Mouse (Mus musculus): Measurements from ENCODE around the gene Atoh8.

Gene Atoh8

DNA sequence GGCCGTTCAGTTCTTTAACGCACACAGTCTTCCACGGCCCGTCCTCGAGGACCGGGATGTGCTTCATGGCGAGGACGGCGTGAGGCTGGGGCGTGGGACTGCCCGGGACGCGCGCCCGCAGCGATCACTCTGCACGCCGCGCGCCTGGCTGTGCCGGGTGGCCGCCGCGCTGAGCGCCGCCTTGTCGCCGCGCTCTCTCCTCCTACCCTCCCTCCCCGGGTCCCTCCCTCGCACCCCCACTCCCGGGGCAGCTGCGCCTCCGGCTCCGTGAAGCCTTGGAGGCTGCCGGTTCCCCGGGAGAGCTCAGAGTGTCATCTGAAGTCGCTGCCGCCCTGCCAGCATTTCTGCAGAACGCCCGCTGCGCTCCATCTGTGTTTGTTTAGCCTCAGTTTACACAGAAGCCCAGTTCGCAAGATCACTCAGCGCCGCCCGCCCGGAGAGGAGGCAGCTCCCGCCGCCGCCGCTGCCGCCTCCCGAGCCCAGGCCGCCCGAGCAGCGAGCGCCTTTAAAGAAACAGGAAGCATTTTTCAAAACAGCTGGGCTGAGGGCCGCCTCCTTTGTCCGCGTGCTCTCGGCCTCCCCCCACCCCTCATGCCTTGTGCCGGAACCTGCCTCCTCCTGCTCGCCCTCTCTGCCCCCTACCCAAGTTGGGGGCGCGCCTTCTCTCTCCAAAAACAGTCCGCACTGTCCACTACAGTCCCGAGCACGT, at the start of gene Atoh8:
Gene Atoh8 (minus strand): TSS at position 480 of the 709 bp plus-strand sequence.
- DNase-seq (ENCODE audit: extremely low spot score, low read depth, low spot score), result no peak

DNA sequence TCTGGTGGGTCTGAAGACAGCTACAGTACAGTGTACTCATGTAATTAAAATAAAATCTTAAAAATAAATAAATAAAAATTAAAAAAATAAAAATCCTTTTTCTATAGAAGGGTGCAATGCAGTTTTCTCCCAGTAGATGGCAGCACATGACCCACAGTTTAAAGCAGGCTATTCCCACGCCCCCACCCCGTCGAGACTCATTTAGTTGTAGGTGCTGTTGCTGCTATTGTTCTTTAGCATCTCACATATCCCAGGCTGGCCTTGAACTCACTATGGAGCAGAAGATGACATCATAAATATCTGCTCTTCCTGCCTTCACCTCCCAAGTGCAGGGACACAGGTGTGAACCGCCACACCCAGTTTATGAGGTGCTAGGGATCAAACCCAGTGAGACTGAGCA, 48.5 kb upstream of the Atoh8 start:
- no peak for DNase-seq (ENCODE audit: extremely low spot score, low read depth, low spot score)

GRCm38 (mm10) chr6:72280410-72280998, 45.1 kb upstream of the Atoh8 start:
- DNase-seq (ENCODE audit: extremely low spot score, low read depth, low spot score), result no peak

DNA sequence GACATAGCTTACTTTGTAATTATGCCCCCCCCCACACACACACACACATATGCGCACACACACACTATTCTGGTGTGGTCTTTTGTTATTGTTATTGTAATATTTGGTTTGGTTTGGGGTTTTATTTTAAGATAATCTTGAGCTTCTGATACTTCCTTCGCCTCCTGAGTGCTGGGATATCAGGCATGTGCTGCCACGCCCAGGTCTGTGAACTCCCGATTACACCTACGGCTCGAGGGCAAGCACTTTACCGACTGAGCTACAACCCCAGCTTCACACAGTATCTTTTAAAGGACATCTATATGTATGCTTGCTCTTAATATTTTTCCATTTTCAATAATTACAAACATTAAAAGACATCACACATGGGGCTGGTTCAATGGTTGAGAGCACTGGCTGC, 44.1 kb upstream of the Atoh8 start:
- DNase-seq (ENCODE audit: extremely low spot score, low read depth, low spot score), result no peak

- no peak for DNase-seq (ENCODE audit: extremely low spot score, low read depth, low spot score)
Measured at GRCm38 (mm10) chr6:72278835-72279234, 43.5 kb upstream of the Atoh8 start.

DNA sequence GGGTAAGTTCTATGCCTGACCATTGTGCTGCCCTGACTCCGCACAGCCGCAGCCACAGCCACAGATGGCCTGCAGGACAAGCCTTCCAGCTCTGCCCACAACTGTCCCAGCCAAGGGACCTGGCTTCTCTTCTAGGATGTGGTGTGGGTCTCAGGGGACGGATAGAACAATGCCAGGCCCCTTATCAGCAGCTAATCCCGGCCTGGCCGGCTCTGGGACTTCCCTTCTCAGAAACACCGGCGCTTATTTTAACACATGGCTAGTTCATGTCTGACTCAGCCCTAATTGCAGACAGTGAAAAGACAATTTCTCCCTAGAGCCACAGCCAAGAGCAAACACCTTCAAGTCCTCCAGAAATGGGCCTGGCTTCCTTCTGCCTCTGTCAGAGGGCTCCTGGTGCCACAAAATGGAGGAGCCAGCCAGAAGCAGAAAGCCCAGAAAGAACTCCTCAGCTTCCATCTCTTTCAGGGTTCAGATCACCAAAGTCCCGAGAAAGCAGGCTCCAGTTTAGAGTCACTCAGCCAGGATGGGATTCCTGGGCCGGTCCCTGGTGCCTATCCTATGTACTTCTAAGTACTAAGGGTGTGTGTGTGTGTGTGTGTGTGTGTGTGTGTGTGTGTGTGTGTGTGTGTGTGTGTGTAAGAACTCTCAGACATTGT, 42.3 kb upstream of the Atoh8 start:
- no peak for DNase-seq (ENCODE audit: extremely low spot score, low read depth, low spot score)

- DNase-seq (ENCODE audit: extremely low spot score, low read depth, low spot score), result no peak
Measured at GRCm38 (mm10) chr6:72276972-72277441, 41.6 kb upstream of the Atoh8 start.

- no peak for DNase-seq (ENCODE audit: extremely low spot score, low read depth, low spot score)
Measured at GRCm38 (mm10) chr6:72276141-72276540, 40.8 kb upstream of the Atoh8 start.

- no peak for DNase-seq (ENCODE audit: extremely low spot score, low read depth, low spot score)
Measured at GRCm38 (mm10) chr6:72275527-72275926, 40.1 kb upstream of the Atoh8 start.

DNA sequence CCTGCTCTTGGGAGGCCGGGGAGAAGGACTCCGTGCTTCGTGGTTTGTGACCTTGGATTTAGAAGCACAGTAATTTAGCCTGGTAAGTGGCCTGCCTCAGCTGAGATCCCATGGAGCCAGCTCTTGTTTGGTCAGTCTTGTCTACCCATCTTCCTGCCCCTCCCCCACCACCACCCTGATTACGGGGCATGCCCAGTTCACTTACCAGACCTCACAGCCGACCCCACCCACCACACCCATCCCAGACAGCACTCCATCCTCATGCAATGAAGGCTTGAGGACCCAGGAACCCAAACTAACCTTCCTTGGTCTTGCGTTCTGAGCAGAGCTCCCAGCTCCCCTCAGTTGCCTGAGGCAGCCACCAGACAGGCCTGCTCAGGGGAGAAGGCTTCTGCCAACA, 37.8 kb upstream of the Atoh8 start:
- no peak for DNase-seq (ENCODE audit: extremely low spot score, low read depth, low spot score)

GRCm38 (mm10) chr6:72272161-72272696, 36.9 kb upstream of the Atoh8 start:
- no peak for DNase-seq (ENCODE audit: extremely low spot score, low read depth, low spot score)

DNA sequence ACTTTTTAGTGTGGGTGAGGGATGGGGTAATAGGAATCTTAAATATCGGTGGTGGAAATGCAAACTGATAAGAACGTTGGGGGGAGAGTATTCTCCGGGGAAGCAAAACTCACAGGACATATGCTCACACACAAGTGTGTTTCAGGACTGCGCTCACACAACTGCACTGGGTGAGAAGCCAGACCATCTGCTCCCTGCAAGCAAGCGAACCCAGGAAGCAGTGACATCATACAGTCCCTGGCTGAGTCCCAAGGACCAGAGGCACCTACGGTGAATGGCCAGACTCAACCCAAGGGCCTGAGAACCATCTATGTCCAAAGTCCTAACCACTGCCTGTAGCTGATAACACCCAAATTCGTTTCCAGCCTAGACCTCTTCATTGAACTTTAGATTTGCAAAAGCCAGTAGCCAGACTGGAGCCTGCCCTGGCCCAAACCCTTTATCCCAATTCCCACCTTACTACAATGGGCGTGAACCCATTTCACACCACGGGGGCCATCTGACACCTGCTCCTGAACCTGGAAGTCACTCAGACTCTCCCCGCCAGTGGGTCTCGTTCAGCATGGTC, 35.7 kb upstream of the Atoh8 start:
- no peak for DNase-seq (ENCODE audit: extremely low spot score, low read depth, low spot score)

GRCm38 (mm10) chr6:72270258-72270657, 34.9 kb upstream of the Atoh8 start:
- no peak for DNase-seq (ENCODE audit: extremely low spot score, low read depth, low spot score)

GRCm38 (mm10) chr6:72268149-72268847, 32.9 kb upstream of the Atoh8 start:
- no peak for DNase-seq (ENCODE audit: extremely low spot score, low read depth, low spot score)

- no peak for DNase-seq (ENCODE audit: extremely low spot score, low read depth, low spot score)
Measured at GRCm38 (mm10) chr6:72265664-72266063, 30.3 kb upstream of the Atoh8 start.

GRCm38 (mm10) chr6:72263679-72264265, 28.4 kb upstream of the Atoh8 start:
- no peak for DNase-seq (ENCODE audit: extremely low spot score, low read depth, low spot score)

- no peak for DNase-seq (ENCODE audit: extremely low spot score, low read depth, low spot score)
Measured at GRCm38 (mm10) chr6:72261683-72262320, 26.4 kb upstream of the Atoh8 start.

DNA sequence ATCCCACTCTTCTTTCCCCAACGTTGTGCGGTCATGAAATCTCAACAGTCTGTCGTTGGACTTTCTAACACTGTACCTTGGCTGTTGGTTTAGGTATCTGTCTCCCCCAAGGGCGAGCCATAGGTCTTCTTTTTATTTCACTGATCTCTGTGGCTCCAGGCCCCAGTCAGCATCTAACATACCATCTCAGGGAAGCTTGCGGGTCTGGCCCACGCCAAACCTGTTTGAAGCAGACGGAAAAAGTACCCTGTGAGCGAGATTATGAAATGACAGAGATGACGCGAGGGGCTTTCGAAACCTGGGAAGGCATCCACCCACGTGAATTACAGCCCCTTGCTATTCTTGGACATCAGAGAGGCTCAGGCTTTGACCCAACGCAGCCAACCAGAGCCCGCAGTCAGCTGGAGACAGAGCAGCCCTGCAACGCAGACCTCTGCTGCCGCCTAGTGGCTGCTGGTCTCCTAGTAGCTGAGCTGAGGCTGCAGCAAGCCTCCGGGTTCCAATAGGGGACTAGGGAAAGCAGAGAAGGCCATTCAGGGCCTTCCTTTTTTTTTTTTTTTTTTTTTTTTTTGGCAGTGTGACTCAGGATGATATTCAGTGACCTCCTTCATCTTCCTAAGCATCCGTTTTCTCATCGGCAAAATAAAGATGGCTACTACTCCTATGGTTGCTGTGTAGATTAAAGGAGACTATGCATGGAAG, 25.8 kb upstream of the Atoh8 start:
- peak; percentile 70 for DNase-seq (ENCODE audit: extremely low spot score, low read depth, low spot score)

DNA sequence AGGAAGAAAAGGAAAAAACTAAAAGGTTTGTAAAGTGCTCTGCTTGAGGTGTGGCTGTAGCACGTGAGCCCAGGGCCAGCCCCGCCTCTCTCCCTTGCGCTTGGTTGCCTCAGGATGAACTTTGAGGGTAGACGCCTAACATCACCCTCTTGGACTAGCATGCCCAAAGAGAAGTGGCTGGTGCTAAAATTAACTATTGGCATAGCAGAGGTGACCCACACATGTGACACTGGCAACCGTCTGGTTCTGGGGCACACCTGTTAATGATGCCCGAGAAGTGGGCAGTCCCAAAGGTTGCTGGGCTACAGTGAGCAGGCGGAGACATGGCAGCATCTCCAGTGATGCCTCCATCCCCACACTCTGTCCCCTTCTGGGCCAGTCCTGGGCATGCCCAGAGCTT, 24.1 kb upstream of the Atoh8 start:
- DNase-seq (ENCODE audit: extremely low spot score, low read depth, low spot score), result no peak

GRCm38 (mm10) chr6:72255294-72255693, 19.9 kb upstream of the Atoh8 start:
- DNase-seq (ENCODE audit: extremely low spot score, low read depth, low spot score), result no peak

Measured in hindlimb bud, embryonic 11.5 days (tissue).